Mouse (Mus musculus) left cerebral cortex, adult 9 months (tissue): ENCODE results near the gene Lrrc4.

Source experiments
- DNase-seq, 2 experiments: peaks; one replicate each; pipeline ENCODE4 v3.0.0; 2022; ENCODE audit warnings: low spot score in 2 of 2

Lrrc4 gene

DNA sequence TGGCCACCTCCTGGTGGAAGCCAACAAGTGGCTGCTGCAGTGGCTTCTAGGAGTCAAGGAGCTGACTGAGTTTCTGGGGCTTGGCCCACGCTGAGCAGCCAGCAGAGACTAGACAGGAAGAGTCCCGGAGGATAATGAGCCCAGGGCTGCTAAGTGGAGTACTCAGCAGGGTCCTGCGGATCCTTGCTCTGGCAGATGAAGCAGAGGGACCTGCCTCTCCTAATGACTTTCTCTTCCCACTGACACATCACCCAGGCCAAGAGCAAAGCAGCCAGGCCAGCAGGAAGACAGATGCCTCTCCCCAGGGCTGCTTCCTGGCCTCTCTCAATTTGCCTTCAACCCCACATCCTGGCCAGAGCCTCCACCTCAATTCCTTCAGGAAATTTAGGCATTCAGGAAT is 23.9 kb upstream of the Lrrc4 start:
- no peak for DNase-seq

GRCm38 (mm10) chr6:28854598-28854997 is 23.1 kb upstream of the Lrrc4 start:
- no peak for DNase-seq

GRCm38 (mm10) chr6:28853654-28854053 is 22.1 kb upstream of the Lrrc4 start:
- DNase-seq, result no peak

- no peak for DNase-seq
These were observed 21.6 kb upstream of the Lrrc4 start for GRCm38 (mm10) chr6:28853164-28853563.

- no peak for DNase-seq
These were observed 20.8 kb upstream of the Lrrc4 start for GRCm38 (mm10) chr6:28852342-28852741.

GRCm38 (mm10) chr6:28850326-28850900 is 18.9 kb upstream of the Lrrc4 start:
- no peak for DNase-seq

DNA sequence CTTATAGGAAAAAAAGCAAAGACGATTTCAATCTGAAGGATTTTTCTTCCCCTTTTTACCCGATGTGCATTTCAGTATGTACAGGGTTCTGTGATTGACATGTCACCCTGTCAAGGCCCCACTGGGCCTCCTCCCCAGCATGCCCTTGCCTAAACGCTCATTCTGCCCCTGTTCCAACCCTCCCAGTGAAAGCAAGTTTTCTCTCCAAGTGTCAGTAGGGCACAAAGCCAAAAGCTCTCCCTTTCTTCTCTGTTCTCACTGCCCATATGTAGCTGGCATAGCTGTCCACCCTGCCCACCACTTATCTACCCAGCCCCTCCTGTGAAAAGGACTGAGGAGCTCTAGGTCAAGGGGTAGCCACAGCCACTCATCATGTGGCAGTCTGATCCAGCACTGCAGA is 17.8 kb upstream of the Lrrc4 start:
- no peak for DNase-seq

GRCm38 (mm10) chr6:28848891-28849290 is 17.3 kb upstream of the Lrrc4 start:
- no peak for DNase-seq

DNA sequence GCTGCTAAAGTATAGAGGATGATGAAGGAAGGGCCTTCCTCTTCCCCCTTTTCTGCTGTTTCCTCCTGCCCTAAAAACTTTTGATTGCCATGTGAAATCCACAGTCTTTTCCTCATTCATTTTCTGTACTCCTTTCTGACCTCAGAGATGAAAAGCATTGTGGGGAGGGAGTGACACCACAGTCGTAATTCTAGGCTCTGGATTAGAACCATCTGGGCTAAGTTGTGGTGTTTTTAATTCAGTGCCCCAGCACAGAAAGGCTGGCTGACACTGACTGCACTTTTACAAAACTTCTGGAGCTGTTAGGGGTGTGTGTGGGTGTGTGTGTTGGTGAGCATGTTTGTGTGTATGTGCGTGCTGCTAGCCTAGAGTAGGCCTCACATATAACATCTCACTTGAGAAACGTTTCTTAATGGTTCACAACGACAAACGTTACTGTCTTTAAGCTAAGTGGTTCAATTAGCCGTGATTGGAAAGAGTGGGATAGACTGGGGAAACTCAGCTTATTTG is 16.8 kb upstream of the Lrrc4 start:
- no peak for DNase-seq

DNA sequence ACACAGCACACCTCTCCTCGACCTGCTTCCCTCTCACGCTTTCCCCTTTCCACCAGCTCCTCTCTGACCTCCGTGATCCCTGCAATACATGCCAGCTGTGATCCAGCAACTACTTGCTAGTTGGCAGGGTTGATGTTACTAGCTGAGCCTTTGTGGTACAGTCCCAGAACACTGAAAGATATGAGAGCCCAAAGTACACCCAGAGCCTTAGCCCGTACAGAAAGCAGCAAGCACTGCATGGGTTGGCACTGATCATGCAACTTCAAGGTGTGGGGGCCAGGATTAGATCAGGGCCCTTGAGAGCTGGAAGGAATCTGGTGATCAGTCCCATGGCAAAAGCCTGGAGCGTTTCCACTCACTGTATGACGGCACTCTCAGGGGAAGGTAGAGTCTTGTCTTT is 16.1 kb upstream of the Lrrc4 start:
- no peak for DNase-seq

GRCm38 (mm10) chr6:28845610-28846009 is 14.1 kb upstream of the Lrrc4 start:
- DNase-seq, result no peak

DNA sequence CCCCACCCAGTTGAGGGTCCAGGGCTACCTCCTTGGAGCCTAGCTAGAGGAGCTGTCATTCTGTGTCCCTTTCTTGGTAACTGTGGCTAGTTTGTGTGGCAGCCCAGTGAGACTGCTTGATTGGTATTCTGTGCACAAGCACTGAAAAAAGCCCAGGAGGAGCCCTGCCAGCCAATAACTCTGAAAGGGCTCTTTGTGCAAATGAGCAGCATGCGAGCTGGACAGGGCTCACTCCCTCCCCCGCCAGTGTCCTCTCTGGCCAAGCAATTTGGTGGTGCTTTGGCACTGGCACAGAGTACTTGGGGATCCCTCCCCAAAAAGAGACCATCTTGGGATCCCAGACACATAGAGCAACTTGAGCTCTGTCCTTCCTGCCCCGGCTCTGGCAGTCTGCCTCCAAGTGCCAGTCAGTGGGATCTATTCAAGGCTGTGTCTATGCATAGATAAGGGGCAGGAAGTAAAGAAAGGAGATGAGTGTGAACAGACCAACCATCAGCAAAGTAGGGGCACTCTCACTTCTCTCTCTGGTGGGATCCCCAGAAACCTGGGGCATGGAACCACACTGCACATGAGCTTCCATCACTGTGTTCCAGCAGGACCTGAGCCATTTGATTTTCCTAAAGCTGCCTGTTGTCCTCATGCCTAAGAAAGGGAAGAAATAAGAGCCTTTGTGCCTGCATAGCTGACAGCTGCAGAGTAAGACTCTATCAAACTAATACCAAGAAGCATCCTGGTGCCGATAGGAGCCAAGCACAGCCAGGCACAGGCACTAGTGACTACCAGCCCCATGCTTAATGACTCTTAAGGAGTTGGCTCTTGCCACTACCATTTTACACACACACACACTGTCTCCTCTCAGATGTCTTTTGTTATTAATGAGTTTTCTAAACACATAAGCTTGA is 11.1 kb upstream of the Lrrc4 start:
- peak; percentile 69 to 79 for DNase-seq

DNA sequence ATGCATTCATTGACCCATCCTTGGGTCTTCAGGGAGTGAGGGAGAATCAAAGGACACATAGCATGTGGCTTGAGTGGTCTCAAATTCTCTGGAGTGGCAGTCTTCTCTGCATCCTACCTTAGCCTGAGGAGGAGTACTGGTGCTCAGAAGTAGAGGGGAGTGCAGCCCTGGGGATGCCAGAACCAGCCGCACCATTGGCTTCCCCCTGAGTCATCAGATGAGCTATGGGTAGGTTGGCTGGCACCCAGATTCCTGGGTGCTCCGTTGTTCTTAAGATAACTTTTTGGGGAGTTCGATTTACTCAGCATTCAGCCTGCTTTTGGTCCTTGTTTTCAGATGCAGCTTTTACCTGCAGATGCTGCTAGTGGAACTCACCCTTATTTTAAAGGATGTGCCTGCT is 10.0 kb upstream of the Lrrc4 start:
- no peak for DNase-seq

DNA sequence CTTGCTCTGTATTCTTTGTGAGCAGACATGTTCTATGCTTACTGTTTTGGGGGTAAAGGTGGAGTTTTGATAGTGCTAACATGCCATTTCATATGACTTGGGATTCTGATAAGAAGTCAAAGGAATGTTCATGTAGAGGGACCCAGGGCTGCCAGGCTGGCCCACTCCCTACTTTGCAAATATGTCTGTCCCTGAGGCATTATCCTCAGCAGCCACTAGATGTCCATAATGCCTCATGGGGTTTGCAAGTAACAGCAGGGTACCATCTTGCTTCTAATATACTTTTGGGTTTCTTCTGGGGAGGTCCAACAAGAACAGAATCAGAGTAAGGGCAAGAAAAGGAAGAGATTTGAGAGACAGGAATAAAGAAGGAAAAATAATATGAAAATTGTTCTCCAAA is 5.1 kb upstream of the Lrrc4 start:
- no peak for DNase-seq

GRCm38 (mm10) chr6:28834046-28834445 is 2.5 kb upstream of the Lrrc4 start:
- no peak for DNase-seq

DNA sequence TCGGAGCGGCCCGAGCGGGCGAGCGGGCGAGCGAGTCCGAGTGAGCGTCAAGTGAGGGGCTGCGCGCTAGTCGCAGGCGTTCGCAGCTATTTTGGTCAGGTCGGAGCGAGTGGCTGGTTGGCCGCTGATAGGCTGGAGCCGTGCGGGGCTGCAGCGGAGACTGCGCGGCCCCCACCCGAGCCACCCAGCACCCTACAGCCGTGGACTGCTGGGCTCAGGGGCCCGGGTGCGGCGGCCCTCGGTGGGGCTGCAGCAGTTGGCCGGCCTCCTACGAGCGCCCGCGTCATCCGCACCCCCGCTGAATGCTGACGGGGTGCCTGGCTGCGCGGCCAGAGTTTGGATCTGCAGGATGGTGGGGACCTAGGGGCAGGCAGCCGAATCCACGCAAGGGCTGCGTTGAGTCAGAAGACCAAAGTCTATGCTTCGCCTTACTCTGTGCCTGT is 1.9 kb upstream of the Lrrc4 start:
- DNase-seq, result peak in 1 of 2 experiments; percentile 65

GRCm38 (mm10) chr6:28832751-28833291 is 1.3 kb upstream of the Lrrc4 start:
- DNase-seq, result peak in 1 of 2 experiments; percentile 59

GRCm38 (mm10) chr6:28831854-28832750 is 555 bp upstream of the Lrrc4 start:
- DNase-seq, result peak in 1 of 2 experiments; percentile 58

GRCm38 (mm10) chr6:28830306-28830705 is 1.2 kb downstream of the Lrrc4 start:
- no peak for DNase-seq

DNA sequence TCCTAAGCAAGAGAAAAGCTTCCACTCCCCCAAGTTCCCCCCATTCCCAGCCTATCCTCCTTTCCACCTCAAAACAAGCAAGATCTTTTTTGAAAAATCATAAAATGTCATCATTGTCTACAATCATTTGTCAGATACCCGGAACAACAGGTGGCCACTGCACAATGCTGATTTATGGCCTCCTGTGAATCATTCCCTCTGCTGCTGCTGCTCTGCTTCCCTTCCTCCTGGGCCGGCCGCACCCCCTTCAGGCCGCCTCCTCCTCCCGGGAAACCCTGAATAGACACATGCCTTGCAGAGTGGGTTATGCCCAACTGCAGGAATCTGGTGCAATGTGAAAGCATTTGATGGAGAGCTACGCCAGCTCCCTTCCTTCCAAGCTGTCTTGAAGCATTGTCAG is 3.0 kb downstream of the Lrrc4 start:
- peak in 1 of 2 experiments; percentile 76 for DNase-seq

GRCm38 (mm10) chr6:28827565-28827964 is 4.0 kb downstream of the Lrrc4 start:
- no peak for DNase-seq
